Mouse (Mus musculus) CH12.LX (cell line): Measurements from ENCODE around the gene Commd1. TPM values are rescaled to one million over a fixed set of nuclear protein-coding genes. Genes with fewer than 3 reads are reported as not detected.

Experiments
- DNase-seq: peaks from one replicate; pipeline ENCODE4 v3.0.0-alpha.2; 2013; ENCODE audit errors: extremely low read depth
- H3K27ac ChIP-seq: 2 replicates; pipeline ENCODE4 v1.5.1; 2012; ENCODE audit warnings: low read depth, mild to moderate bottlenecking, control low read depth, moderate library complexity; ENCODE audit not compliant: insufficient read depth
- H3K27me3 ChIP-seq: replicated peaks from 2 replicates; pipeline ENCODE3; 2012; ENCODE audit warnings: inconsistent platforms
- H3K36me3 ChIP-seq, 2 experiments: replicated peaks in 1 of 2; 2 replicates each; pipeline versions ENCODE3 to v1.6.1; 2012; ENCODE audit warnings: inconsistent platforms in 1 of 2, low read length in 1 of 2, mild to moderate bottlenecking in 1 of 2, mixed read lengths in 1 of 2, moderate library complexity in 1 of 2; ENCODE audit not compliant: control insufficient read depth in 1 of 2, insufficient read depth in 1 of 2
- H3K4me1 ChIP-seq, 2 experiments: 2 replicates each; pipeline ENCODE4 v1.6.1; 2012; ENCODE audit warnings: inconsistent platforms in 1 of 2, moderate library complexity in 1 of 2; ENCODE audit not compliant: insufficient read depth in 2 of 2, control insufficient read depth in 1 of 2
- H3K4me2 ChIP-seq: 2 replicates; pipeline ENCODE4 v1.6.1; 2012; ENCODE audit warnings: low read depth, mild to moderate bottlenecking, control low read depth; ENCODE audit not compliant: poor library complexity, insufficient read depth, severe bottlenecking
- H3K4me3 ChIP-seq, 3 experiments: fragments of 150-350 bp in 1 of 3; sonication (generic) in 1 of 3; replicated peaks in 1 of 3; 2 replicates each; pipeline versions ENCODE3 to v1.5.1; 2011 to 2012; ENCODE audit warnings: low read depth in 2 of 3, low read length in 2 of 3, mild to moderate bottlenecking in 2 of 3, moderate library complexity in 2 of 3, control low read depth in 1 of 3, improper control_type of control experiment in 1 of 3, inconsistent platforms in 1 of 3, mixed read lengths in 1 of 3; ENCODE audit not compliant: poor library complexity in 1 of 3
- H3K79me2 ChIP-seq: replicated peaks from 2 replicates; pipeline ENCODE4 v1.6.1; 2012; ENCODE audit warnings: mild to moderate bottlenecking, moderate library complexity; ENCODE audit not compliant: control insufficient read depth, poor library complexity, insufficient read depth, severe bottlenecking; ENCODE audit errors: extremely low read depth
- H3K9ac ChIP-seq: 2 replicates; pipeline ENCODE4 v1.6.1; 2012; ENCODE audit warnings: low read depth, mild to moderate bottlenecking, control low read depth, moderate library complexity; ENCODE audit not compliant: insufficient read depth
- H3K9me3 ChIP-seq: replicated peaks from 2 replicates; pipeline ENCODE3; 2012; ENCODE audit warnings: low read length, inconsistent platforms, mixed read lengths
- BHLHE40 ChIP-seq: IDR thresholded peaks from 2 replicates; pipeline ENCODE4 v1.6.1; 2011; ENCODE audit warnings: mild to moderate bottlenecking, low read depth, low read length, improper control_type of control experiment
- CHD2 ChIP-seq: IDR thresholded peaks from 2 replicates; pipeline ENCODE4 v1.6.1; 2011; ENCODE audit warnings: low read length, improper control_type of control experiment
- CTCF ChIP-seq, 2 experiments: IDR thresholded peaks in 1 of 2; conservative IDR thresholded peaks in 1 of 2; 2 replicates each; pipeline ENCODE4 v1.5.1; 2011 to 2012; ENCODE audit warnings: low read depth in 2 of 2, low read length in 2 of 2, improper control_type of control experiment in 1 of 2, inconsistent platforms in 1 of 2, mild to moderate bottlenecking in 1 of 2, moderate library complexity in 1 of 2
- ELF1 ChIP-seq: IDR thresholded peaks from 2 replicates; pipeline ENCODE4 v1.6.1; 2014; ENCODE audit warnings: low read depth, mild to moderate bottlenecking, inconsistent platforms, low read length, improper control_type of control experiment
- ETS1 ChIP-seq: conservative IDR thresholded peaks from 2 replicates; pipeline ENCODE4 v1.6.1; 2012; ENCODE audit warnings: low read depth, mild to moderate bottlenecking, inconsistent platforms, low read length, improper control_type of control experiment, moderate library complexity
- HCFC1 ChIP-seq: IDR thresholded peaks from 2 replicates; pipeline ENCODE4 v1.6.1; 2012; ENCODE audit warnings: low read depth, mild to moderate bottlenecking, inconsistent platforms, low read length, improper control_type of control experiment
- JUND ChIP-seq: conservative IDR thresholded peaks from 2 replicates; pipeline ENCODE4 v1.6.1; 2011; ENCODE audit warnings: low read depth, low read length, improper control_type of control experiment
- KAT2A ChIP-seq: IDR thresholded peaks from 2 replicates; pipeline ENCODE4 v1.6.1; 2012; ENCODE audit warnings: low read length, improper control_type of control experiment, inconsistent platforms; ENCODE audit not compliant: insufficient replicate concordance
- MAFK ChIP-seq: IDR thresholded peaks from 2 replicates; pipeline ENCODE4 v1.6.1; 2011; ENCODE audit warnings: low read length, improper control_type of control experiment; ENCODE audit not compliant: insufficient replicate concordance
- MAX ChIP-seq: IDR thresholded peaks from 2 replicates; pipeline ENCODE4 v1.6.1; 2011; ENCODE audit warnings: low read length, improper control_type of control experiment
- MXI1 ChIP-seq: IDR thresholded peaks from 2 replicates; pipeline ENCODE4 v1.6.1; 2011; ENCODE audit warnings: mild to moderate bottlenecking, low read depth, low read length, improper control_type of control experiment
- MYC ChIP-seq: IDR thresholded peaks from 2 replicates; pipeline ENCODE4 v1.6.1; 2011; ENCODE audit warnings: low read depth, mild to moderate bottlenecking, improper control_type of control experiment, low read length
- NELFE ChIP-seq: IDR thresholded peaks from 2 replicates; pipeline ENCODE4 v1.6.1; 2011; ENCODE audit warnings: low read depth, low read length, improper control_type of control experiment
- NRF1 ChIP-seq: IDR thresholded peaks from 2 replicates; pipeline ENCODE4 v1.6.1; 2014; ENCODE audit warnings: low read depth, mild to moderate bottlenecking, inconsistent platforms, low read length, improper control_type of control experiment, moderate library complexity
- PAX5 ChIP-seq: IDR thresholded peaks from 2 replicates; pipeline ENCODE4 v1.6.1; 2012; ENCODE audit warnings: low read length, inconsistent platforms, mixed read lengths
- POLR2A ChIP-seq: IDR thresholded peaks from 2 replicates; pipeline ENCODE4 v1.6.1; 2011; ENCODE audit warnings: low read depth, mild to moderate bottlenecking, improper control_type of control experiment, low read length
- SIN3A ChIP-seq: IDR thresholded peaks from 2 replicates; pipeline ENCODE4 v1.6.1; 2012; ENCODE audit warnings: low read length, improper control_type of control experiment, inconsistent platforms
- TBP ChIP-seq: conservative IDR thresholded peaks from 2 replicates; pipeline ENCODE4 v1.6.1; 2011; ENCODE audit warnings: low read depth, low read length, improper control_type of control experiment
- USF2 ChIP-seq: conservative IDR thresholded peaks from 2 replicates; pipeline ENCODE4 v1.6.1; 2011; ENCODE audit warnings: low read depth, low read length, improper control_type of control experiment
- ZC3H11A ChIP-seq: IDR thresholded peaks from 2 replicates; pipeline ENCODE4 v1.6.1; 2012; ENCODE audit warnings: low read depth, mild to moderate bottlenecking, inconsistent platforms, low read length, improper control_type of control experiment
- dilution Hi-C: fragments of 300-500 bp; cut with MboI; formaldehyde crosslinking; loops from 2 replicates; pipeline ENCODE4 v1.14.3; 2020; ENCODE audit warnings: low sequenced_read_pairs; ENCODE audit not compliant: extremely low pct_unique_long_range_greater_than_20kb, extremely low pct_ligation_motif_present
- in situ Hi-C: fragments of 300-500 bp; cut with MboI; formaldehyde crosslinking; loops from 3 replicates; pipeline ENCODE4 v1.14.3; 2019; ENCODE audit warnings: low sequenced_read_pairs, low pct_ligation_motif_present, low pct_unique_long_range_greater_than_20kb, mixed read lengths
- polyA plus RNA-seq: library from polyadenylated mRNA; unstranded; fragments of >175 nt; gene quantifications from 2 replicates; pipeline ENCODE4 v1.2.1, GENCODE M21; 2012; ENCODE audit warnings: low read depth; ENCODE audit not compliant: insufficient read length
- total RNA-seq, 2 experiments: library from RNA; depleted of rRNA; stranded (reverse); fragments of 300-350 nt in 1 of 2; fragments of >200 nt in 1 of 2; gene quantifications; 2 replicates each; pipeline ENCODE4 v1.2.3; 2012 to 2014

Gene Commd1
- total and polyA plus RNA-seq, 3 experiments, result 109 to 163 (median 113) TPM

DNA sequence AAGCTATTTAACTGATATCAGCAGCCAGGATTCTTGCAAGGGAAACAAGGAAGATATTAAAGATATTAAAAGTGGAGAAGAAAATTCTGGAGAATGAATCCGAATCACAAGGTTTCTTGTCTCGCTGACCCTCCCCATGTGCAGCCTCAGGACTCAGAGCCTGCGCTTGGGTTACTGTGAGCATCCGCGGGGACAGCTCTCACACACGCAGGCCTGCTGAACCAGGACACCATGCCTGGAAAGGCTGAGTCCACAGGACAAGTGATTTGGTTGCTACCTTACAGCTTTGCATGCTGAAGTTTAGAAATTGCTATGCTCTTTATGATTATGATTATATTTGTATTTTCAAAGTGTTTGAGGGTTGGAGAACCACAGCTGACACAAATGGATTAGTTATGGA lies 47.2 kb upstream of the Commd1 start:
- no peak overlapping the region for H3K4me3 ChIP-seq
- in situ Hi-C loops (no loop called here), dilution Hi-C loops (no loop called here)
- no peak overlapping the region for H3K9ac ChIP-seq
- TF ChIP-seq PAX5 (no peak), JUND (no peak), MAX (no peak), ETS1 (no peak), SIN3A (no peak), KAT2A (no peak), NRF1 (no peak), HCFC1 (no peak), ELF1 (no peak), MAFK (no peak), CTCF (conservative IDR thresholded peaks at IDR 0.05 in 1 of 2, IDR thresholded peaks at IDR 0.05 in 1 of 2; ENCODE audit: low read depth in 2 of 2, low read length in 2 of 2) (no peak), MYC (no peak), TBP (no peak), BHLHE40 (no peak), NELFE (no peak), MXI1 (no peak)
- TF ChIP-seq, all 38 proteins: peak for 0
- Histone ChIP-seq H3K27me3 (no peaks in the 10 kb centered on the region), H3K4me2 (no peak overlapping the region), H3K9me3 (no peaks in the 10 kb centered on the region), H3K79me2 (no peaks in the 10 kb centered on the region), H3K4me1 (no peaks in the 10 kb centered on the region), H3K27ac (no peak overlapping the region), H3K36me3 (no peaks in the 10 kb centered on the region)
- no peak for DNase-seq

- Histone ChIP-seq H3K4me2 (no peak overlapping the region), H3K9me3 (no peaks in the 10 kb centered on the region), H3K27me3 (no peaks in the 10 kb centered on the region), H3K27ac (no peak overlapping the region), H3K36me3 (no peaks in the 10 kb centered on the region), H3K79me2 (no peaks in the 10 kb centered on the region), H3K9ac (no peak overlapping the region), H3K4me1 (no peaks in the 10 kb centered on the region), H3K4me3 (no peak overlapping the region)
- TF ChIP-seq USF2, result no peak
- no peak for TF ChIP-seq CHD2
- TF ChIP-seq ZC3H11A, result no peak
- no peak for TF ChIP-seq POLR2A
- no peak for DNase-seq
- in situ Hi-C loops (no loop called here), dilution Hi-C loops (no loop called here)
Observed at GRCm38 (mm10) chr11:23028957-23029356, 46.8 kb upstream of the Commd1 start.
